Mouse (Mus musculus) megakaryocyte-erythroid progenitor cell, adult 5-6 weeks (primary cell): ENCODE measurements around the gene Cdkal1. TPM values are rescaled to one million over a fixed set of nuclear protein-coding genes. Genes with fewer than 3 reads are reported as not detected.

ENCODE experiments used
- total RNA-seq, 2 experiments: library from RNA; stranded (forward) in 1 of 2; stranded (reverse) in 1 of 2; fragments of 200-1000, 215-1000 nt in 1 of 2; fragments of >200 nt in 1 of 2; fragmentation: Nextera tagmentation in 1 of 2; gene quantifications; 2 replicates each; pipeline ENCODE4 v1.2.3; 2014 to 2017

Cdkal1 gene
- total RNA-seq, 2 experiments from 2014 or later = 18.8 to 21.4 TPM

Other genes with a start within 250 kb of the Cdkal1 start
- gene E2f3, start 130.4 kb upstream of the Cdkal1 start, total RNA-seq (2014; fragmentation: Nextera tagmentation) = 20.6 and 22.3 TPM in 2 replicates
- gene E2f3, start 130.4 kb upstream of the Cdkal1 start, total RNA-seq (2017) = 13.1 and 14.8 TPM in 2 replicates